Mouse (Mus musculus) heart, adult 2 months (tissue): ENCODE measurements around the gene Nfkbiz. TPM values are rescaled to one million over a fixed set of nuclear protein-coding genes. Genes with fewer than 3 reads are reported as not detected.

Experiments
- DNase-seq, 2 experiments: peaks; one replicate each; pipeline ENCODE4 v3.0.0; 2021
- H3K27ac ChIP-seq: fragments of 200-600 bp; 2 replicates; pipeline ENCODE4 v1.8.1; 2022
- H3K27me3 ChIP-seq: fragments of 200-500 bp; 2 replicates; pipeline ENCODE4 v1.6.1; 2012; ENCODE audit warnings: mild to moderate bottlenecking, low read length, inconsistent platforms, mixed read lengths; ENCODE audit not compliant: control insufficient read depth, insufficient read depth
- H3K36me3 ChIP-seq: fragments of 200-500 bp; 2 replicates; pipeline ENCODE4 v1.6.1; 2012; ENCODE audit warnings: low read length, inconsistent platforms; ENCODE audit not compliant: control insufficient read depth, insufficient read depth
- H3K4me1 ChIP-seq: fragments of 200-500 bp; 2 replicates; pipeline ENCODE4 v1.6.1; 2011; ENCODE audit warnings: low read length; ENCODE audit not compliant: control insufficient read depth, insufficient read depth
- H3K4me3 ChIP-seq: fragments of 200-600 bp; 2 replicates; pipeline ENCODE4 v1.8.1; 2022
- H3K79me2 ChIP-seq: fragments of 200-500 bp; replicated peaks from 2 replicates; pipeline ENCODE4 v1.6.1; 2012; ENCODE audit warnings: mild to moderate bottlenecking, inconsistent platforms, low read length, moderate library complexity, mixed read lengths; ENCODE audit not compliant: control insufficient read depth, insufficient read depth
- H3K9ac ChIP-seq: fragments of 200-500 bp; 2 replicates; pipeline ENCODE4 v1.6.1; 2012; ENCODE audit warnings: low read depth, mild to moderate bottlenecking, control low read depth, inconsistent platforms, low read length, mixed read lengths
- CTCF ChIP-seq: fragments of 200-600 bp; IDR thresholded peaks from 2 replicates; pipeline ENCODE4 v1.8.1; 2022; ENCODE audit warnings: antibody characterized with exemption, mild to moderate bottlenecking, moderate library complexity
- EP300 ChIP-seq: fragments of 200-500 bp; IDR thresholded peaks from 2 replicates; pipeline ENCODE4 v1.6.1; 2011; ENCODE audit warnings: low read depth, low read length, control low read depth; ENCODE audit not compliant: insufficient read depth
- POLR2A ChIP-seq: fragments of 200-500 bp; IDR thresholded peaks from 2 replicates; pipeline ENCODE4 v1.6.1; 2011; ENCODE audit warnings: mild to moderate bottlenecking, low read depth, low read length, control low read depth; ENCODE audit not compliant: insufficient read depth
- WGBS: fragments of 180-500 bp; shearing (Covaris S2); methylation state at CpG from one replicate; pipeline ENCODE4 v1.1.7; 2018; 5-methylcytosine and 5-hydroxymethylcytosine counted together
- intact Hi-C: fragments of 180-260 bp; cut with DNase I; formaldehyde crosslinking; loops from one replicate; pipeline ENCODE4 v1.15.1; 2025
- polyA plus RNA-seq: library from polyadenylated mRNA; depleted of rRNA; stranded (reverse); fragments of >200 nt; gene quantifications from 2 replicates; pipeline ENCODE4 v1.2.3, GENCODE M21; 2012; rRNA removed
- total RNA-seq, 2 experiments: library from RNA; stranded (reverse); gene quantifications; 2 replicates each; pipeline ENCODE4 v1.2.3; 2021

Gene Nfkbiz
- total and polyA plus RNA-seq, 3 experiments = 2.1 to 3.4 (median 2.3) TPM

- WGBS = 54% methylated on average over 5 of the region's 5 CpGs
- no peak for DNase-seq
- Histone ChIP-seq H3K36me3 (no peaks in the 10 kb centered on the region), H3K27me3 (no peaks in the 10 kb centered on the region), H3K27ac (no peak overlapping the region), H3K79me2 (no peaks in the 10 kb centered on the region), H3K4me3 (no peak overlapping the region), H3K9ac (no peak overlapping the region), H3K4me1 (no peaks in the 10 kb centered on the region)
- intact Hi-C loops = no loop called here
- no peak for TF ChIP-seq POLR2A
- no peak for TF ChIP-seq CTCF
- TF ChIP-seq EP300 = no peak
These were observed 57.6 kb downstream of the Nfkbiz start for GRCm38 (mm10) chr16:55780958-55781558.

DNA sequence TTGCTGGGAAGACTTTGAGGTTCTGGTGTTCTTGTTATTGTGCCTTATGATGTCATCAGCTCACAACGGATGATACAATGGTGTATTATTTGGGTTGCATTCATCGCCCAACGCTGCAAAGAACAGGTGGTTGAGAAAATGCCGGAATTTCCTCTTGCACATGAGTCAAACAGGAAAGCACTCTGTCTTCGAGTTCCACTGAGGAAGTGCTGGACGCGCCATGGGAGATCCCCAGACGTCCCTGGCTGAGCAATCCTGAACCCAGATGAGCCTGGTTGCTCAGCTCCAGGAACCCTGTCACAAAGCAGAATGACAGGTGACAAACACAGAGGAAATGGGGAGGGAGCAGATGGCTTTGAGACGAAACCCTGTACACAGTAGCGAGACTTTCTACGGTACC is 62.4 kb downstream of the Nfkbiz start:
- Histone ChIP-seq H3K27me3 (no peaks in the 10 kb centered on the region), H3K9ac (no peak overlapping the region), H3K4me3 (no peak overlapping the region), H3K4me1 (no peaks in the 10 kb centered on the region), H3K79me2 (no peaks in the 10 kb centered on the region), H3K36me3 (no peaks in the 10 kb centered on the region), H3K27ac (no peak overlapping the region)
- DNase-seq = no peak
- 39% methylated on average over 11 of the region's 11 CpGs for WGBS
- intact Hi-C loops = no loop called here
- TF ChIP-seq CTCF (no peak), POLR2A (no peak), EP300 (no peak)

DNA sequence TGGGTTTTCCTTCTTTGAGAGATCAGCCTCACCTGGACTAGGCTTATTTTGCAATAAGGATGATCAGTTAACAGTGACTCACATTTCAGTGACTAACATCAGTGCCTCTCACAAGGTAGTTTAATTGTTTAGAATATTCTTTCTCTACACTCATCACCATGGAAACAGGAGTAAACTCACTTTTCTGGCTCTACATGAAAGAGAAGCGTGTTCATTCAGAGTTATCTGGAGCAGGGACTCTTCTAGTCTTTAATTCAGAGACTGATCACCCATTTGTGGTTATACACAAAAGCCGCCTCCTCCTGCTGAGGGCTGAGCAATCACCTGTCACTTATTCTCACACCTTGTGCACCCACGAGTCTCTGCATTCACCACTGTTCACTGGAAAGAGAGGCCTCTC is 68.5 kb downstream of the Nfkbiz start:
- Histone ChIP-seq H3K27me3 (no peaks in the 10 kb centered on the region), H3K9ac (no peak overlapping the region), H3K4me3 (no peak overlapping the region), H3K36me3 (no peaks in the 10 kb centered on the region), H3K79me2 (no peaks in the 10 kb centered on the region), H3K27ac (no peak overlapping the region), H3K4me1 (no peaks in the 10 kb centered on the region)
- DNase-seq = no peak
- no peak for TF ChIP-seq POLR2A
- TF ChIP-seq CTCF = no peak
- TF ChIP-seq EP300 = no peak
- WGBS = 83% methylated on average over 3 of the region's 3 CpGs
- intact Hi-C loops = no loop called here

Other genes starting within 250 kb of the Nfkbiz start
- under 1 TPM; 0.43 to 0.44 TPM for gene Nxpe3, start 56.4 kb upstream of the Nfkbiz start, total RNA-seq
- gene Nxpe3, start 56.4 kb upstream of the Nfkbiz start, polyA plus RNA-seq = 0.51 and 0.82 TPM in 2 replicates
- 1 to 10 TPM; 3.3 to 5.6 TPM for gene Cep97, start 96.0 kb upstream of the Nfkbiz start, total RNA-seq
- 1.1 and 1.5 TPM in 2 replicates for gene Cep97, start 96.0 kb upstream of the Nfkbiz start, polyA plus RNA-seq
- gene Rpl24, start 127.4 kb upstream of the Nfkbiz start, total RNA-seq = 100 to 1,000 TPM; 494 to 591 TPM
- gene Rpl24, start 127.4 kb upstream of the Nfkbiz start, polyA plus RNA-seq = 185 and 205 TPM in 2 replicates
- 10 to 100 TPM; 10.3 to 11.2 TPM for gene Zbtb11, start 135.0 kb upstream of the Nfkbiz start, total RNA-seq
- 2.3 and 4.5 TPM in 2 replicates for gene Zbtb11, start 135.0 kb upstream of the Nfkbiz start, polyA plus RNA-seq
- gene Pcnp, start 190.8 kb upstream of the Nfkbiz start, total RNA-seq = 10 to 100 TPM; 47.1 to 50.7 TPM
- gene Pcnp, start 190.8 kb upstream of the Nfkbiz start, polyA plus RNA-seq = 15.1 and 30.1 TPM in 2 replicates
- gene Trmt10c, start 198.9 kb upstream of the Nfkbiz start, total RNA-seq = 10 to 100 TPM; 12.0 TPM
- 2.5 and 4.2 TPM in 2 replicates for gene Trmt10c, start 198.9 kb upstream of the Nfkbiz start, polyA plus RNA-seq
- 10 to 100 TPM; 14.4 to 15.6 TPM for gene Senp7, start 209.4 kb upstream of the Nfkbiz start, total RNA-seq
- gene Senp7, start 209.4 kb upstream of the Nfkbiz start, polyA plus RNA-seq = 2.9 and 6.1 TPM in 2 replicates